Mouse (Mus musculus): ENCODE data around the gene Cdc25b. TPM values are rescaled to one million over a fixed set of nuclear protein-coding genes. Genes with fewer than 3 reads are reported as not detected.

Gene Cdc25b
- total and polyA plus RNA-seq, 3 experiments: 12.6 to 34.5 TPM; not detected in 1

DNA sequence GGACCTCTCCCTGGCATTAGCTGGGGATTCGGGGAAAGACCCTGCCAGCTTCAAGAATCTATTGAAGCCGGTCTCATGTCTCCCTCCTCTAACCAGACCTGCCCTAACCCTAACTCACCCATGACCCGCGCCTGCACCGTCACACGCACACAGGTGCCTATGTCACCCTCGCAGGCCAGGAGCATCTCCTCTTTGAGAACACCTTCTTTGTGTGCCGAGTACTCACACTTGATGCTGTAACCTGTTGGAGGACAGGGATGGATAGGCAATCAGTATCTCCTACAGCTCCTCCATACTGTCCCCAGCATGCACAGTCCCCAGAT, 39.7 kb upstream of the Cdc25b start:
- TF ChIP-seq POLR2AphosphoS2 (IDR thresholded peaks at IDR 0.05; ENCODE audit: low read length): no peak
- no peak for TF ChIP-seq SMC3 (IDR thresholded peaks at IDR 0.05; ENCODE audit: low read depth, low read length)
- TF ChIP-seq MAX (IDR thresholded peaks at IDR 0.05; ENCODE audit: low read length): no peak
- no peak for TF ChIP-seq POLR2A (IDR thresholded peaks at IDR 0.05; ENCODE audit: control insufficient read depth in 1 of 2, insufficient read depth in 1 of 2, low read depth in 1 of 2, low read length in 2 of 2, poor library complexity in 1 of 2)
- TF ChIP-seq TAL1 (IDR thresholded peaks at IDR 0.05; ENCODE audit: low read length): no peak
- no peak for TF ChIP-seq KAT2A (conservative IDR thresholded peaks at IDR 0.05; ENCODE audit: low read depth, low read length)
- TF ChIP-seq UBTF (IDR thresholded peaks at IDR 0.05; ENCODE audit: borderline replicate concordance, insufficient read depth, low read depth, low read length): no peak
- TF ChIP-seq MAZ (IDR thresholded peaks at IDR 0.05; ENCODE audit: low read depth, low read length): no peak
- no peak for TF ChIP-seq RAD21 (IDR thresholded peaks at IDR 0.05; ENCODE audit: low read depth, low read length)
- no peak for TF ChIP-seq MXI1 (IDR thresholded peaks at IDR 0.05; ENCODE audit: low read depth, low read length)
- no peak for TF ChIP-seq BHLHE40 (IDR thresholded peaks at IDR 0.05; ENCODE audit: borderline replicate concordance, low read depth, low read length)
- no peak for TF ChIP-seq HCFC1 (IDR thresholded peaks at IDR 0.05; ENCODE audit: low read depth, low read length)
- H3K27ac ChIP-seq (ENCODE audit: control insufficient read depth, low read depth, low read length): no peak overlapping the region
- H3K9me3 ChIP-seq (replicated peaks; ENCODE audit: insufficient read depth, low read length): no peaks in the 10 kb centered on the region
- peaks cover 0 to 5% of the 10 kb centered on the region in 2 experiments; a peak in 2 of 4 replicates for H3K4me1 ChIP-seq (ENCODE audit: control insufficient read depth in 1 of 2, insufficient read depth in 2 of 2, low read length in 2 of 2)
- no peak overlapping the region for H3K4me3 ChIP-seq (ENCODE audit: control insufficient read depth in 1 of 2, insufficient read depth in 1 of 2, low read depth in 2 of 2, low read length in 2 of 2)
- no peaks in the 10 kb centered on the region; a peak in 2 of 4 replicates for H3K36me3 ChIP-seq (ENCODE audit: control insufficient read depth in 1 of 2, insufficient read depth in 2 of 2, low read length in 2 of 2)
- no peak for DNase-seq (ENCODE audit: low read depth, low spot score)
- no peaks in the 10 kb centered on the region for H3K27me3 ChIP-seq (ENCODE audit: control insufficient read depth in 1 of 2, insufficient read depth in 2 of 2, low read length in 2 of 2)
- H3K79me2 ChIP-seq (ENCODE audit: control insufficient read depth, insufficient read depth, low read length, poor library complexity): no peaks in the 10 kb centered on the region
- no peak overlapping the region for H3K9ac ChIP-seq (ENCODE audit: control insufficient read depth, low read depth, low read length, poor library complexity, severe bottlenecking)

DNA sequence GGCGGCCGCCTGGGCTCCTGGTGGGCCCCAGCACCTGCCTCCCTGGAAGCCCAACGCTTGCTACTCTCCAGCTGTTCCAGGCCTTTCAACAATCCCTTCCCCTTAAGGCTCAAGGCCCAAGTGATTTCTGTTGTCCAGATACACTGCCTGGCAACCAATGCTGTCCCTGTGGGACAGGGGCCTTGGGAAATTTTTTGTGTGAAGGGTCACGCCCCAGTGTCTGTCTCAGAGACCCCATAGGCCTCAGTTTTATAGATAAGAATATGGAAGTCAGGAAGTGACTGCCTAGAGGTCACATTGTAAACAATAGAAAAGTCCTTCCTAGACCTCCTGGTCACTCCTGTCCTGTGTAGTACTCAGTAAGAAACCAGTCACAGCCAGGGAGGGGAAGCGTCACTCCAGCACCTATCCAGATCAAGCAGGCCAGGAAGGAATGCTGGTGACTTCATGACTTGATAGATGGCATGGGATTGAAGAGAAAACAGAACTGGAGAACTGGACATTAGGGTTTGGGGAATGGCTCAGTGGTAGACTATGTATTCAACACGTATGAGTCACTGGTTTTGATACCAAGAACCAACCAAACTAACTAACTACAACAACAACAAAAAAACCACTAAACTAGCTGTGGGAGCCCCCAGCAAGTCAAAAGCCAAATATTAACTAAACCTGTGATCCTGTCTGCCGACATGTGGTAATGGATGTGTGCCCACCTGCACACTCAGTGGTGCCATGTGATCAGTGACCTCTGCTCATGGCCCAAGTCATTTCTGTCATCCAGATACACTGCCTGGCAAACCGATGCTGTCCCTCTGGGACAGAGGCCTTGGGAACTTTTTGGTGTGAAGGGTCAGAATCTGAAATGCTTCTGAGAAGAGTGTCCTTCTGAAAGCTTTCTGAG, 38.1 kb upstream of the Cdc25b start:
- H3K9ac ChIP-seq (ENCODE audit: control insufficient read depth, low read depth, low read length, poor library complexity, severe bottlenecking): no peak overlapping the region
- no peak for TF ChIP-seq MAFK (IDR thresholded peaks at IDR 0.05; ENCODE audit: borderline replicate concordance, low read depth, low read length)
- no peak for TF ChIP-seq GABPA (IDR thresholded peaks at IDR 0.05; ENCODE audit: low read depth, low read length)
- no peak for TF ChIP-seq UBTF (IDR thresholded peaks at IDR 0.05; ENCODE audit: borderline replicate concordance, insufficient read depth, low read depth, low read length)
- TF ChIP-seq POLR2AphosphoS2 (IDR thresholded peaks at IDR 0.05; ENCODE audit: low read length): no peak
- TF ChIP-seq NELFE (IDR thresholded peaks at IDR 0.05; ENCODE audit: low read depth, low read length): no peak
- TF ChIP-seq TBP (IDR thresholded peaks at IDR 0.05; ENCODE audit: low read depth, low read length): no peak
- DNase-seq (ENCODE audit: low read depth, low spot score): no peak
- H3K9me3 ChIP-seq (replicated peaks; ENCODE audit: insufficient read depth, low read length): no peaks in the 10 kb centered on the region
- H3K27ac ChIP-seq (ENCODE audit: control insufficient read depth, low read depth, low read length): no peak overlapping the region
- H3K36me3 ChIP-seq (ENCODE audit: control insufficient read depth in 1 of 2, insufficient read depth in 2 of 2, low read length in 2 of 2): no peaks in the 10 kb centered on the region; a peak in 1 of 4 replicates
- no peaks in the 10 kb centered on the region for H3K4me1 ChIP-seq (ENCODE audit: control insufficient read depth in 1 of 2, insufficient read depth in 2 of 2, low read length in 2 of 2)
- no peaks in the 10 kb centered on the region for H3K27me3 ChIP-seq (ENCODE audit: control insufficient read depth in 1 of 2, insufficient read depth in 2 of 2, low read length in 2 of 2)
- H3K4me3 ChIP-seq (ENCODE audit: control insufficient read depth in 1 of 2, insufficient read depth in 1 of 2, low read depth in 2 of 2, low read length in 2 of 2): no peak overlapping the region
- no peaks in the 10 kb centered on the region for H3K79me2 ChIP-seq (ENCODE audit: control insufficient read depth, insufficient read depth, low read length, poor library complexity)
